Mouse (Mus musculus): ENCODE data around the gene Abcc12. TPM values are rescaled to one million over a fixed set of nuclear protein-coding genes. Genes with fewer than 3 reads are reported as not detected.

Gene Abcc12
- polyA plus RNA-seq, 1 experiment from 2014 or later: 0.55 TPM

GRCm38 (mm10) chr8:86495056-86495455, 85.4 kb downstream of the Abcc12 start:
- ATAC-seq (ENCODE audit: low read depth): no peak
- Histone ChIP-seq H3K9me3 (ENCODE audit: control insufficient read depth, low read length) (no peaks in the 10 kb centered on the region), H3K4me2 (ENCODE audit: low read depth, low read length) (no peak overlapping the region), H3K27me3 (ENCODE audit: control insufficient read depth, insufficient read depth, low read depth, low read length) (no peaks in the 10 kb centered on the region), H3K27ac (ENCODE audit: low read length) (no peak overlapping the region), H3K36me3 (ENCODE audit: control insufficient read depth, insufficient read depth, low read length) (no peaks in the 10 kb centered on the region), H3K4me1 (replicated peaks; ENCODE audit: control insufficient read depth, insufficient read depth, low read length) (no peaks in the 10 kb centered on the region), H3K4me3 (ENCODE audit: low read length) (no peak overlapping the region), H3K9ac (ENCODE audit: low read length) (no peak overlapping the region)
- WGBS: 81% methylated on average over 4 of the region's 4 CpGs

- Histone ChIP-seq H3K9me3 (ENCODE audit: control insufficient read depth, low read length) (no peaks in the 10 kb centered on the region), H3K27ac (ENCODE audit: low read length) (no peak overlapping the region), H3K4me2 (ENCODE audit: low read depth, low read length) (no peak overlapping the region), H3K4me3 (ENCODE audit: low read length) (no peak overlapping the region), H3K27me3 (ENCODE audit: control insufficient read depth, insufficient read depth, low read depth, low read length) (no peaks in the 10 kb centered on the region), H3K36me3 (ENCODE audit: control insufficient read depth, insufficient read depth, low read length) (no peaks in the 10 kb centered on the region), H3K9ac (ENCODE audit: low read length) (no peak overlapping the region), H3K4me1 (replicated peaks; ENCODE audit: control insufficient read depth, insufficient read depth, low read length) (no peaks in the 10 kb centered on the region)
- no peak for ATAC-seq (ENCODE audit: low read depth)
- WGBS: 59% methylated on average over 1 of the region's 1 CpGs
Observed at GRCm38 (mm10) chr8:86493841-86494240, 86.6 kb downstream of the Abcc12 start.

- no peak for ATAC-seq (ENCODE audit: low read depth)
- no peak overlapping the region for H3K9ac ChIP-seq (ENCODE audit: low read length)
- no peaks in the 10 kb centered on the region for H3K9me3 ChIP-seq (ENCODE audit: control insufficient read depth, low read length)
- H3K27me3 ChIP-seq (ENCODE audit: control insufficient read depth, insufficient read depth, low read depth, low read length): no peaks in the 10 kb centered on the region
- no peaks in the 10 kb centered on the region for H3K36me3 ChIP-seq (ENCODE audit: control insufficient read depth, insufficient read depth, low read length)
- H3K4me3 ChIP-seq (ENCODE audit: low read length): no peak overlapping the region
- H3K4me1 ChIP-seq (replicated peaks; ENCODE audit: control insufficient read depth, insufficient read depth, low read length): no peaks in the 10 kb centered on the region
- WGBS: 88% methylated on average over 6 of the region's 6 CpGs
- no peak overlapping the region for H3K4me2 ChIP-seq (ENCODE audit: low read depth, low read length)
- H3K27ac ChIP-seq (ENCODE audit: low read length): no peak overlapping the region
Observed at GRCm38 (mm10) chr8:86485411-86485810, 95.1 kb downstream of the Abcc12 start.

GRCm38 (mm10) chr8:86484244-86484643, 96.2 kb downstream of the Abcc12 start:
- Histone ChIP-seq H3K4me2 (ENCODE audit: low read depth, low read length) (no peak overlapping the region), H3K27me3 (ENCODE audit: control insufficient read depth, insufficient read depth, low read depth, low read length) (no peaks in the 10 kb centered on the region), H3K9ac (ENCODE audit: low read length) (no peak overlapping the region), H3K27ac (ENCODE audit: low read length) (no peak overlapping the region), H3K36me3 (ENCODE audit: control insufficient read depth, insufficient read depth, low read length) (no peaks in the 10 kb centered on the region), H3K4me1 (replicated peaks; ENCODE audit: control insufficient read depth, insufficient read depth, low read length) (no peaks in the 10 kb centered on the region), H3K9me3 (ENCODE audit: control insufficient read depth, low read length) (no peaks in the 10 kb centered on the region), H3K4me3 (ENCODE audit: low read length) (no peak overlapping the region)
- no peak for ATAC-seq (ENCODE audit: low read depth)

- ATAC-seq (ENCODE audit: low read depth): no peak
- Histone ChIP-seq H3K4me3 (ENCODE audit: low read length) (no peak overlapping the region), H3K27me3 (ENCODE audit: control insufficient read depth, insufficient read depth, low read depth, low read length) (no peaks in the 10 kb centered on the region), H3K4me2 (ENCODE audit: low read depth, low read length) (no peak overlapping the region), H3K36me3 (ENCODE audit: control insufficient read depth, insufficient read depth, low read length) (no peaks in the 10 kb centered on the region), H3K9me3 (ENCODE audit: control insufficient read depth, low read length) (no peaks in the 10 kb centered on the region), H3K4me1 (replicated peaks; ENCODE audit: control insufficient read depth, insufficient read depth, low read length) (no peaks in the 10 kb centered on the region), H3K27ac (ENCODE audit: low read length) (no peak overlapping the region), H3K9ac (ENCODE audit: low read length) (no peak overlapping the region)
- 76% methylated on average over 1 of the region's 1 CpGs for WGBS
Observed at GRCm38 (mm10) chr8:86482116-86482515, 98.4 kb downstream of the Abcc12 start.

GRCm38 (mm10) chr8:86475711-86476438, 104.6 kb downstream of the Abcc12 start:
- H3K27ac ChIP-seq (ENCODE audit: low read length): no peak overlapping the region
- ATAC-seq (ENCODE audit: low read depth): no peak; the same call in 1 of the 2 replicates
- no peaks in the 10 kb centered on the region for H3K36me3 ChIP-seq (ENCODE audit: control insufficient read depth, insufficient read depth, low read length)
- no peak overlapping the region for H3K4me2 ChIP-seq (ENCODE audit: low read depth, low read length)
- H3K4me3 ChIP-seq (ENCODE audit: low read length): no peak overlapping the region
- H3K9ac ChIP-seq (ENCODE audit: low read length): no peak overlapping the region
- no peaks in the 10 kb centered on the region for H3K27me3 ChIP-seq (ENCODE audit: control insufficient read depth, insufficient read depth, low read depth, low read length)
- WGBS: 50% methylated on average over 9 of the region's 9 CpGs
- no peaks in the 10 kb centered on the region for H3K9me3 ChIP-seq (ENCODE audit: control insufficient read depth, low read length)
- no peaks in the 10 kb centered on the region for H3K4me1 ChIP-seq (replicated peaks; ENCODE audit: control insufficient read depth, insufficient read depth, low read length)

- H3K27me3 ChIP-seq (ENCODE audit: control insufficient read depth, insufficient read depth, low read depth, low read length): no peaks in the 10 kb centered on the region
- H3K36me3 ChIP-seq (ENCODE audit: control insufficient read depth, insufficient read depth, low read length): no peaks in the 10 kb centered on the region
- WGBS: 68% methylated on average over 4 of the region's 4 CpGs
- ATAC-seq (ENCODE audit: low read depth): no peak
- H3K4me3 ChIP-seq (ENCODE audit: low read length): no peak overlapping the region
- no peak overlapping the region for H3K9ac ChIP-seq (ENCODE audit: low read length)
- no peaks in the 10 kb centered on the region for H3K4me1 ChIP-seq (replicated peaks; ENCODE audit: control insufficient read depth, insufficient read depth, low read length)
- no peak overlapping the region for H3K27ac ChIP-seq (ENCODE audit: low read length)
- no peaks in the 10 kb centered on the region for H3K9me3 ChIP-seq (ENCODE audit: control insufficient read depth, low read length)
- no peak overlapping the region for H3K4me2 ChIP-seq (ENCODE audit: low read depth, low read length)
Observed at GRCm38 (mm10) chr8:86474461-86474860, 106.0 kb downstream of the Abcc12 start.

- Histone ChIP-seq H3K27me3 (ENCODE audit: control insufficient read depth, insufficient read depth, low read depth, low read length) (no peaks in the 10 kb centered on the region), H3K4me2 (ENCODE audit: low read depth, low read length) (no peak overlapping the region), H3K4me1 (replicated peaks; ENCODE audit: control insufficient read depth, insufficient read depth, low read length) (no peaks in the 10 kb centered on the region), H3K9ac (ENCODE audit: low read length) (no peak overlapping the region), H3K27ac (ENCODE audit: low read length) (no peak overlapping the region), H3K36me3 (ENCODE audit: control insufficient read depth, insufficient read depth, low read length) (no peaks in the 10 kb centered on the region), H3K9me3 (ENCODE audit: control insufficient read depth, low read length) (no peaks in the 10 kb centered on the region), H3K4me3 (ENCODE audit: low read length) (no peak overlapping the region)
- 57% methylated on average over 6 of the region's 6 CpGs for WGBS
- ATAC-seq (ENCODE audit: low read depth): no peak
Observed at GRCm38 (mm10) chr8:86473121-86473520, 107.4 kb downstream of the Abcc12 start.

GRCm38 (mm10) chr8:86470717-86471116, 109.8 kb downstream of the Abcc12 start:
- no peak overlapping the region for H3K27ac ChIP-seq (ENCODE audit: low read length)
- H3K27me3 ChIP-seq (ENCODE audit: control insufficient read depth, insufficient read depth, low read depth, low read length): no peaks in the 10 kb centered on the region
- H3K4me2 ChIP-seq (ENCODE audit: low read depth, low read length): no peak overlapping the region
- H3K36me3 ChIP-seq (ENCODE audit: control insufficient read depth, insufficient read depth, low read length): no peaks in the 10 kb centered on the region
- H3K9me3 ChIP-seq (ENCODE audit: control insufficient read depth, low read length): no peaks in the 10 kb centered on the region
- whole genome bisulfite sequencing: 64% methylated on average over 2 of the region's 2 CpGs
- no peak for ATAC-seq (ENCODE audit: low read depth)
- no peak overlapping the region for H3K9ac ChIP-seq (ENCODE audit: low read length)
- H3K4me1 ChIP-seq (replicated peaks; ENCODE audit: control insufficient read depth, insufficient read depth, low read length): no peaks in the 10 kb centered on the region
- no peak overlapping the region for H3K4me3 ChIP-seq (ENCODE audit: low read length)

GRCm38 (mm10) chr8:86463215-86463614, 117.3 kb downstream of the Abcc12 start:
- 79% methylated on average over 2 of the region's 2 CpGs for WGBS
- no peaks in the 10 kb centered on the region for H3K27me3 ChIP-seq (ENCODE audit: control insufficient read depth, insufficient read depth, low read depth, low read length)
- H3K9me3 ChIP-seq (ENCODE audit: control insufficient read depth, low read length): no peaks in the 10 kb centered on the region
- no peak overlapping the region for H3K4me2 ChIP-seq (ENCODE audit: low read depth, low read length)
- H3K36me3 ChIP-seq (ENCODE audit: control insufficient read depth, insufficient read depth, low read length): no peaks in the 10 kb centered on the region
- H3K27ac ChIP-seq (ENCODE audit: low read length): no peak overlapping the region
- H3K4me1 ChIP-seq (replicated peaks; ENCODE audit: control insufficient read depth, insufficient read depth, low read length): no peaks in the 10 kb centered on the region
- no peak for ATAC-seq (ENCODE audit: low read depth)
- H3K4me3 ChIP-seq (ENCODE audit: low read length): no peak overlapping the region
- H3K9ac ChIP-seq (ENCODE audit: low read length): no peak overlapping the region
